Mouse (Mus musculus) left cerebral cortex, adult 8-10 months (tissue): Measurements from ENCODE around the gene Bloc1s5. TPM values are rescaled to one million over a fixed set of nuclear protein-coding genes. Genes with fewer than 3 reads are reported as not detected.
"Not testable (repeated sequence)": the region's sequence is repeated elsewhere in the genome, so short reads cannot be mapped to it uniquely, and the experiment has no call there.

ENCODE experiments used
- DNase-seq, 2 experiments: peaks; one replicate each; pipeline ENCODE4 v3.0.0; 2022; ENCODE audit warnings: low spot score in 2 of 2
- total RNA-seq, 4 experiments: library from RNA; stranded (reverse); gene quantifications; 2 replicates each; pipeline ENCODE4 v1.2.4; 2022

The Bloc1s5 gene
- 10 to 100 TPM; 10.4 to 13.1 (median 11.9) TPM for total RNA-seq

DNA sequence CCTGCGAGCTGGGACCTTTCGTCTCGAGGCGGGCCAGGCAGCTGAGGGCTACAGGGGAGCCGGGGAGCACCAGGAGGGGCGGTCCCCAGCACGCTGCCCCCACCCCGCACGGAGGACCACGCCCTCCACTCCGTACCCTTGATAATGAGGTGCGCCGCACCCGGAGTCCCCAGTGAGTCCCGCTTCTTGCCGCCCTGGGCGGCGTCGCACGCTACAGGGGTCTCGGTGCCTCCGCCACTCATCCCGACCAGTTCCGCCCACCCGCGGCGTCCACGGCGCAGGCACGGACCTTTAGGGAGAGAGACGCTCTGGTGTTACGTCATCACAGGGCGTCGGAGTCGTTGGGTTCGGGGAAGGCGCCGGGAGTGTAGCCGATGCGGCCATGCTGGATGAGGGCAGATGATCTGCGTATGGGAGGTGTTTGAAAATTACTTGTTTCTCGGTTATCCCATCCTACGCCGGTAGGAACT is at the start of gene Bloc1s5:
Gene Bloc1s5 (minus strand): TSS at position 310 of the 470 bp plus-strand sequence.
- peak; percentile 94 to 95 for DNase-seq

DNA sequence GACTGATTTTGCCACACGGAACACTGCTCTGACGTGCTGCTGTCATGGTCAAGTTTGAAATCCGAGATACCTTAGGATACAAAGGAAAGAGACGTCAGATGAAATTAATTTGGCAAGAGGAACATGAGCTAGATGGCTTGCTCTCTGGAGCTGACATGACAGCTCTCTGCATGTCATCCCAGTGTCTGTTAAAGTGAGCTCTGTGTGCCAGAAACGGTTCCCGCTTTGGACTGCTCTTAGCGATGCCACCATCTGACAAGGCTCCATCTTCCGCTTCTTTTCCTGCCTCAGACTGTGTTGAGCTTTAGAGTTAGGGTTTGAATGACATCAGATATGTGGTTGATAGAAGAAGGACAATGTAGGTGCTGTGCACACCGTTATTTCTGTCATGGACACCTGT is 37.4 kb upstream of the Bloc1s5 start:
- DNase-seq, result no peak

DNA sequence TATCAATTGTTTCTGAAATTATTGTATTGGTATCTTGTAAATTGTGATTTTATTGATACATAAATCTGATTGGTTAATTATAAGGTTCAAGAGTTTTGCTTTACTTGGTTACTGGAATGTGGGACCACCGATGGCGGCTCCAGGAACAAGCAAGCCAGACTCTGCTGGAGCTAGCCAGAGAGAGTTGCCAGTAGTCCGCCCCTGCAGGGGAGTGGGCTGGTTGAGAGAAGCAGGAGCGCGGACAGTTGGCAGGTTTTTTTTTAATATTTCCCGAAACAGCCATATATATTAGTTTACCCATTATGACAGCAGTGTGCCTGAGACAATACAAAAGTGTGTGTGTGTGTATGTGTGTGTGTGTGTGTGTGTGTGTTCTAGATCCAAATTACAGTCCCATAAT is 36.5 kb upstream of the Bloc1s5 start:
- not testable (repeated sequence) for DNase-seq

DNA sequence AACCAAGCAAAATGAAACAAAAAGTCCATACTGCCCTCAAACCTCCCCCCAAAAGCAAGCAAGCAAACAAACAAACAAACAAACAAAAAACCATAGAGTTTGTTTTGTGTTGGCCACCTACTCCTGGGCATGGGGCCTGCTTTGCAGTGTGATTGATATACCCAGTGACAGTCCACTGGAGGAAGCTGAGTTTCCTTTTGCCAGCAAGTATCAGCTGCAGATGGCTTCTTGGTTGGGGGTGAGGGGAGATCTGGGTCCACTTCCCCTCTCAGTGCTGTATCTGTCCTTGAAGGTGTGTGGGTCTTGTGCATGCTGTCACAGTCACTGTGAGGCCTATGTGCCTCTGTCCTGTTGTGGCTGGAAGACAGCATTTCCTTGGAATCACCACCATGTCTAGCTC is 35.1 kb upstream of the Bloc1s5 start:
- no peak for DNase-seq

DNA sequence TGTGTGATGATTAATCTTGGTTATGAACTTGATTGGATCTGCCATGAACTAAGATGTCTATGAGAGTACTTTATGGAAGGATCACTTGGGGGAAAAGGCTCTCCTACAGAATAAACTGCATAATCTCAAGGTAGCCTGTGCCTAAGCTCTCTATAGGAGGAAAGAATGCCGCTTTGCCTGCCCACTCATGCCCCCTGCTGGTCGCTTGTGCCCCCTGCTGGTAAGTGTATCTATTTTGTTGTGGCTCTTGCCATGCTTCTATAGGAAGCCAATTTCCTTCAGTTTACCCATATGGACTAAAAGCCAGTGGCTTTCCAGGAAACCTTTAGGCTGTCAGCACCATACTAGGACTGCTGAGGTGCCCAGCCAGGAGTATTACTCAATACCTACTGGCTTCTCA is 33.6 kb upstream of the Bloc1s5 start:
- no peak for DNase-seq

DNA sequence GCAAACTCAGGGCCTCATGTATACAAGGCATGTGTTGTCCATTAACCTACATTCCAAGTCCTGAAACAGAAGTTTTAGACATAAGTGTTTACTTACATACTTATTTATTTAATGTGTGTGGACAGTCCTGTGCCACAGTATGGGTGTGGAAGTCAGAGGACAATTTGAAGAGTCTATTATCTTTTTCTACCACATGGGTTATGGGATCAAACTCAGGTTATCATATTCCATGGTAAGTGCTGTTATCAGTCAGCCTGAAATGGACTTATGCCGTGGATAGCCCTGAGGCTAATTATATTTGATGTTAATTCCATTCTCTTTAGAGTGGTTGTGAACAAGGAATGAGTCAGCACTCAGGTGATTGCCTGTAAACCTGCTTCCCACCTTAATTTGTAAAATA is 29.8 kb upstream of the Bloc1s5 start:
- DNase-seq, result no peak

DNA sequence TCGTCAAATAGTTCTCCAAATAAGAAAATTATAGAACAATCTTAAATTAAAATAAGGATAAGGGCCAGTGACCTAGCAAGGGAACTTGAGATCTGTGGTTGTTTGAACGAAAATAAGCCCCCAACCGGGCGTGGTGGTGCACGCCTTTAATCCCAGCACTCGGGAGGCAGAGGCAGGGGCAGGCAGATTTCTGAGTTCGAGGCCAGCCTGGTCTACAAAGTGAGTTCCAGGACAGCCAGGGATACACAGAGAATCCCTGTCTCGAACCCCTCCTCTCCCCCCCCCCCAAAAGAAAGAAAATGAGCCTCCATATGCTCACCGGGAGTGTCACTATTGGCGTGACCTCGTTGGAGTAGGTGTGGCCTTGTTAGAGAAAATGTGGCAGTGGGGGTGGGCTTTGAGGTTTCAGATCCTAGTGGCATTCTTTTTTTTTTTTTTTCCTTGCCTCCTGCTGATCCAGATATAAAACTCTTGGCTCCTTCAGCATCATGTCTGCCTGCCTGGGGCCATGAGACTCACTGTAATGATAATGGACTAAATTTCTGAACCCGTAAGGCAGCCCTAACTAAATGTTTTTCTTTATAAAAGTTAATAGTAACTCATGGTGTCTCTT is 24.7 kb upstream of the Bloc1s5 start:
- no peak for DNase-seq

DNA sequence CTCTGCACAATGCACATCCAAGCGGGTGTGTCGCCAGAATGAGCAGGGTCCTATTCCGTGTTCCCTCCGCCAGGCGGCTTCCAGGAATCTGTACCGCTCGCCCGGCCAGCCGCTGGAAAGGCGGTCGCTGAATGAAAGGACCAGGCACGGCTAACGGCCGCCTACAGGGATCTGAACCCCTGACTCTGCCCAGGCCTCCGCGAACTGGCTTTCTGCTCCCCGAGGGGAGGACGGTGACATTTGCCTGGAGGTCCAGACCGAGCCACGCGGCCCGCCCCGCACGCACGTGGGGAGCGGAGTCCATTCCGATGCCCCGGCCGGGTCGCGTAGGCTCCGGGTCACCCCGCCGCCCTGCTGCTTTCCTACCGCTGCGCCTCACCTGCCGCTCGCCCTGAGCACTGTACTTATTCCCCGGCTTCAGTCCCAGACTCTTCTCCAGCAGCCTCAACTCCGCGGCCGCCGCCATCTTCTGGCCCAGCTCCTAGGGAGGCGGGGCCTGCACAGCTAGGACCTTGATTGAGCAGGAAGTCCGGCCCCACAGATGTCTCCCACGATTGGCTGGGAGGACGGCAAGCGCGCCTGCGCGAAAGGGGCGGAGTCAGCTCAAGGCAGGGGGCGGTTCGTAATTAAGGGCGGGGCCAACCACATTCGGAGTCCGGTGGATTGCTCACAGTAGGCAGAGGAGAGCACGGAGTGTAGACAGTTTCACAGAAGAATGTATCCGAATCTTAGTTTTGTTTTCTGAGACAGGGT is 23.8 kb upstream of the Bloc1s5 start, which contains the start of gene Eef1e1:
Gene Eef1e1 (minus strand): TSS at position 531 of the 753 bp plus-strand sequence.
- DNase-seq, result peak; percentile 82 to 94

DNA sequence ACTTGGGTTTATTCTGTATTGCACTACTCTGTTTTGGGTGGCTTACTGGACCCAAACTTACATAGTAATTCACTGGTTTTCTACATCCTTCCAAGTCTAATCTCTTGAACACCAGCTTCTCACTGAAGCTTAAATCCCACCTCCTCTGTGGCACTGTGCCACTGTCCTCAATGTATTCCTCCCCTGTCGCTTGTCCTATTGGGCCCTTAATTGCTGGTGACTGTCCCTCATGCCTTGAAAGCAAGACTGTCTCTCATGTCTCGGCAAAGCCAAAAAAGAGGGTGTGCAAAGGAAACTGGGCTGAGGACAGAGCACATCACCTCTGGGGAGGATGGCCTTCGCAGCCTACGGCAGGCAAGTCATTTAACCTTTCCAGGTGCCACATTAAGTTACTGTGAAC is 23.0 kb upstream of the Bloc1s5 start:
- DNase-seq, result no peak

DNA sequence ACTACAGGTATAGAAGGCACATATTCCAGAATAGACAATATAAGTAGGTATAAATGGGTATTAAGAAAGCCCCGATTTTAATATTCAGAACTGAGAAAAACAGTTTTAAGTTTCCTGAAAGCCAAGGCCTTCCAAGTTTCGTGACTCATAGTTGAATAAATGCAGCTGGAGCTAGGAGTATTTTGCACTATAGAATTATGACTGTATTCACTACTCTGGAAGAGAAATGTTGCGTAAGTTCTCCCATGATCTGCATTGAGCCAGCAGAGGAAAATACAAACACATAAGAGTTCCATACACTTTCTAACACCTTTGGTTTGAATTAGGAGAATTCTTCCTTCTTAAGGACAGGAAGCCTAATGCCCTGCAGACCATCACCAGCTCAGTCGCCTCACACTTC is 15.4 kb upstream of the Bloc1s5 start:
- no peak for DNase-seq

DNA sequence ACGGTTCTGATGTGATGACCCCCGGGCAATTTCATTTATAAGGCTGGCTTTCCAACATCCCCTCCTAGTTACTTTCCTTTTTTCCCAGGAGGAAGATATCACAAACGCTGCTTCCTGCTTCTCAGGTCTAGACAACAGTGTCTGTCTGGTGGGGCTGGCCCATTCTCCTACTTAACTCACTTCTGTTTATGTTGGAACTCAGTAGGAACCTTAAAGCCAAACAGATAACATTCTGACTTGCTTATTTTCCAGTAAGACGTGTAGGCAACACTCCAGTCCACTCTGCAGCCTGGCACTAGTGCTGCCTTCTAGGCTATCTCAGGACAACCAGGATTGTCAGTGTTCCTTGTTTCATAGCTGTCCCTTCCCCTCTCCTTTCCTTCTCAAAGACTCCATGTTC is 14.2 kb upstream of the Bloc1s5 start:
- DNase-seq, result no peak

DNA sequence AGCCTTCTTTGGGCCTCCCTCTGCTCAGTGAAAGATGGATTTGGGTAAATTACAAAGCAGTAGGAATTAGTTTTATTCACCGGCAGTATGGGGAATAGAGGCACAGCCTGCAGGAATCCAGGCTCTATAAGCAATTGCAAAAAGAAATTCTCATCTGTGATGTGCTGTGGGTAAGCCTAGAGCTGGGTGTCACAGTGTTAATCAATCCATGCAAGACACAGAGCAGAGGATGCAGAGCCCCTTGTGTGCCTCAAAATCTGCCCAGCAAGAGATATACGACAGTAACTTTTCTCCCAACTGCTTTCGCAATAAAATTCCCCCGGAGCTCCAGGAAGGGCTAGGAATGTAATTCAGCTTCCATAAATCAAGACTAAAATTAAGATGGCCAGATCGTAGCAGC is 6.5 kb upstream of the Bloc1s5 start:
- no peak for DNase-seq

DNA sequence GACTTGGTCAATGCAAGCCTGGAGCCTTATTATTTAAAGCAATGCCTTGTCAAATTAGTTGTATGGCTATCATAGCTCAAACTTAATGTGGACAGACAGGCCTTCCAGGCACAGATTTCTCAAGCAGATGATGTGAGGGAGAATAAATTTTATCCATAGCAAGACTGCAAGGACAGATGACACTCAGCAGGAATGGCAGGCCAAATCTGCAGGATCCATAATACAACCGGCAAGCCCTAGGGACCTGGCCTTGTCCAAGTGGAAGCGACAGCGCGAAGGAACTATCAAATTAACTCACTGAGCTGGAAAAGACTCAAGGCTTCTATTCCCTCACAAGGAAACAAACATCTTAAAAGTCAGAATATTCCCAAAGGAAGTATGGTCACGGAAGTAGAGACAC is 6.1 kb upstream of the Bloc1s5 start:
- no peak for DNase-seq

DNA sequence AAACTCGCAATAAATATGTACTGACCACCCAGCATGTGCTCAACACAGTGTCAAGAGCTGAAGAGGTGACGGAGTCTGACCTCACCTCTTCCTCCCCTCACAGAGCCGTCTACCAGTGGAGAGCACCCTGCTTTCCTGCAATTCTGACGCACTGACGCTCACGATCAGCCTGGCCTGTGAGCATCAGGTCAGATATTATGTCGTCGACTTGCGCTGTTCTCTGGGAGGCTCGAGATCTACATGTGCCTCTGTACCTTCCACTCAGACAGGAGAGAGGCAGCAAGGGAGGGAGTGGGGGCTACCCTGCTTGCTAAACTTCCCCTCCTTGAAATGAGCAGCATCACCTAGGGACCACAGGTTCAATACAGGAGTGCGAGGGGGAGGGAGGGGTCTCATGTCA is 3.8 kb upstream of the Bloc1s5 start:
- no peak for DNase-seq

DNA sequence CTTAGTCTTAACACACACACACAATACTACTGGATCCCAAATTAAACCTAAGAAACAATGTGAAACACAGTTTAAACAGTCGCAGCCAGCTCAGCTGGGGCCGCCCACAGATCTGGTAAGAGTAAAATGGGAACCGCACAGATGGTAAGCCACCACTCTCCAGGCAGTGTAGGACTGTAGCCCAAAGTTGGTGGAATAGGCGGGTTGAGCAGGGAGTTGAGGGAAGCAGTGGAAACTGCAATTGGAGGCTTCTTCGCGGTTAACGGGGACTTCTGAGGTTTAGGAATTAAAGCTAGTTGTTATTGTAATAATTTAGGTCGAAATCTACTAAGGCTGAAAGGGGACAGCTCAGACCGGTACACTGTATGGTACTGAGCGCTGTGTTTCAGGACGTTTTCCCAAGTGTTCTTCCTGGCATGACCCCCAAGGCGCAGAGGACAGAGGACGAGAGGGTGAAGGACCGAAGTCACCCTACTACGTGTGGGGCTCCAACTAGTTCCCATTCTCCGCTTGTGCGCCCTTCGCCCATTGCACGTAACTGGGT is 581 bp downstream of the Bloc1s5 start:
- peak; percentile 53 to 88 for DNase-seq

DNA sequence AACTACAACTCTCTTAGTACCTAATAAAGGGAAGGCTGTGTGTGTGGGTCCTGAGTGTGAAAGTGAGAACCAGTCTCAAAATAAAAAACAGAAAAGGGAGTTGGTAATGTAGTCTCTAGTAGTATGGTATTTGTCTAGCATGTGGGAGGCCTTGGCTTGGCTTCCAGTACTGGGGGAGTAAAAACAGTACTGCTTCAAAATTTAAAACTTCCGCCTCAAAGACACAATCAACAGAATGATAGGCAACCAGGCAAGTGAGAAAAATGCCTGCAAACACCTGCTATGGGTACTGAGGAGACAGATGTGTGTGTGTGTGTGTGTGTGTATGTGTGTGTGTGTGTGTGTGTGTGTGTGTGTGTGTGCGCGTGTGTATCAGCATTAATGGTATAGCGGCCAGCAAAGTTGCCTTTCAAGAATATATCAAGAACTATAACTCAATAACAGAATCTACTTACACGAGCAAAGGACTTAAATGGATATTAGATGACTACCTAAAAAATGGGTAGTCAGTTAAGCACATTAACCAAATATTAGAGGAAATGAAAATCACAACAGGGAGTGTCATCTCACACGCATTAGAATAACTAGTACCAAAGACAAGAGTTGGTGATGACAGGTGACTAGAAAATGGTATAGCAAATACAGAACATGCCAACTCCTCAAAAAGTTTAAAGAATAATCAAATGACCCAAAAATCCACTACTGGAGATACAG is 1.5 kb downstream of the Bloc1s5 start:
- DNase-seq, result peak in 1 of 2 experiments; percentile 44

DNA sequence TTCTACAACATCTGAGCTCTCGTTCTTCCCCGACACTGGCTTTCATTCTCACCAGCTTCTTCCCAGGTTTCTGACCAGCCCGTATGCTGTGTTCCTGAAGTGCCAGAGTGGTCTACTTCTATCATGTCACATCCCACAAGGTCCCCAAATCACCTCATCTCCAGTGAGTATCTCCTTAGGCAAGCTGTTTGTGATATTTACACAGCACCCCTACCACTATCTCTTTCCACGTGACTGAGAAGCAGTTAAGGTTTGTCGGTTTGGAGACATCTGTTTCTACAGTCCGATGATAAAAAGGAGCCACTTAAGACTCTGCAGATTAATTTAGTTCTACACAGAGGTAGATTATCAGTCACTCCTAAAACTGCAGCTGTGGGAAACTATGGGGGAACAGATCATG is 2.4 kb downstream of the Bloc1s5 start:
- no peak for DNase-seq

DNA sequence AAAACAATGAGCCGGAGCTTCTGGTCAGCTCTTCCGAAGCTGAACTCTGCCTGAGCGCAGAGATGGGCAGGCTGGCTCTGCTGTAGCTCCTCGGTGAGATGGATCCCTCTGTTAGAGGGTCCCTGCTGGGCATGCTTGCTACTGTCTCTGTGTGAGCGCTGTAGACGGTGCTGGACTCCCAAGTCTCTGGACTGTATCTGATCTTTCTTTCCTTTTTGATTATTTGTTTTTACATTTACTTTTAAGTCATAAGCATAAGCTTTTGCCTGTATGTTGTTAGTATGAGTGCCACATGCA is 8.7 kb downstream of the Bloc1s5 start:
- DNase-seq, result no peak

DNA sequence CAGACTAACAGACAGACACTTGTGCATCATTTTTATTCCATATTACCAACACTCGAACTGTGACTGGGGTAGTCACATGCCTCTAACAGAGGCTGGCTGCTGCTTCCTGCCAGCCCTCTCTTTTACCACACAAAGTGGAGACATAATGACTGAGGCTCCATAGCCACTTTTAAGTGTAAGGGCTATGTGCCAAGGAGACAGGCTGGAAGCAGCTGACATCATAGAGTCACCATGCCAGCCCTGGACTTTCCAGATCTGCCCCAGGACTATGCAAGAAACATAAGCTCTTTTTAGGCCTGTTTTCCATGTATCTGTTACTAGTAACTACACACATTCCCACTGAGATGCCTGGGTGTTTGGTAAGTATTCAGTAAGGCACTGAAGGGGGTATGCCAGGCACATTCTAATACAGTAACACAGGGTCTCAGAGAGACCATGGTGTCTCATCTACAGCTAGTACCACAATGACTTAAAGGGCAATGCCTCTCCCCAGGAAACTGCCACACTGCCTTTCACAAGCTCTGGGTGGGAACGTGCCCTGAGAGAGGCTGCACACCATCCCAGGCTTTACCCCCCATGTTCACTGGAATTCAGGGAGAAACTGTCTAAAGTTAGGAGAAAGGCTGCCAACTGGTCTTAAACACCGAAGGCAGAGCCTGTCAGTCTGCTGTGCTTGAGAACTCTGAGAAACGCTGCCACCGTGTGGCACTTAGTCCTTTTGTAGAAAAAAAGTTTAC is 9.2 kb downstream of the Bloc1s5 start:
- no peak for DNase-seq

DNA sequence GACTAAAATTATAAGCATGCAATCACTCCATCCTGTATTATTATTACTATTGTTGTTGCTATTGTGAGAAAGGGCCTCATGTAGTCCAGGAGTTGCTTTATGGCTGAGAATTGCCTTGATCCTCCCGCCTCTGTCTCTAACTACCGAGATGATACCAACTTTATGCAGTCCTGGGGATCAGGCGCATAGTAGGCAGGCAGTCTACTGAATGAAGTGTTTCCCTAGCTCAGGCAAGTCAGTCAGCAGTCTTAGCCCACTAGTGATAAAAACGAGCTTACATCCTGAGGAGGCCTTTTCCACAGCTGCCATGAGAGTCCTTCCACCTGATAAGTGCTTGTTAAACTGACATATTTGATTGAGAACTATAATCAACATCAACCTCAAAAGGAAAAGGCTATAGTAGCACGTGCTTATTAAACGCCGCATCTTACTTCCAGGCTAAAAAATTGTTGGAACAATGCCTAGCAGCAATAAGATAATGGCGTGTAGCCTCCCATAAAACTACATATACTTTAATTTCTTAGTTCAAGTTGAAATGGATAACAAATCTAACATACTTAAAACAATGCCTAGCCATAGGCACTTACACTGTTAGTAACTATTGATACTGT is 10.5 kb downstream of the Bloc1s5 start:
- no peak for DNase-seq

DNA sequence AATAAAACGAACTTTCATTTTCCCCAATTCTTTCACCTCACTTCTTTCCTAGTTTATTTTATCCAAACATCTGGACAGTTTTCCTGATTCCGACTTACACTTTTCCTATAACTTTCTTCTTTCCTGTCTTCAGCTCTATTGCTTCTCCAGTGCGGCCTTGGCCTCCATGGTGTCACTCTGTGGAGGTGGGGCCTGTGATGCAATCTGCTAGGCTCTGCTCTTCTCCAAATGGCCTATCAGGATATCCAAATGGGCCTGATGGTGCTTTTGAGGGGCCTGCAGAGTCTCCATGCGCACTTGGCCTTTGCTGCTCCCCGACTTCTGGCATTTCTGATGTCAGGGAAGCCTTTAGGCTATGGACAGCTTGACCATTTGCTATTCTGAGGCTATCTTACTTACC is 11.6 kb downstream of the Bloc1s5 start:
- DNase-seq, result no peak
